10 mouse cellular contexts compared by ENCODE assay signal in genomic region chr10:93283258-93283657, GRCm38 (mm10). TPM values are rescaled to one million over a fixed set of nuclear protein-coding genes. Genes with fewer than 3 reads are reported as not detected.
DNase-seq lines count a peak whose midpoint lies in the region; ATAC-seq and TF ChIP-seq lines count a peak whose summit lies in the region.
"Had no signal": no experiment of that assay in that cellular context is flagged by ENCODE, and none has a peak within 500 bp of the region (broad histone marks: within the 10 kb centered on the region; RNA-seq: fewer than 3 reads in every experiment).

No protein-coding gene starts in this region.

- no peak overlapping the region for H3K9ac ChIP-seq in forebrain, embryonic 11.5 days (ENCODE audit: low read length)
- H3K9ac ChIP-seq in forebrain, embryonic 16.5 days (replicated peaks; ENCODE audit: low read depth, low read length) = no peak overlapping the region
- no peak overlapping the region for H3K9ac ChIP-seq in CH12.LX (ENCODE audit: insufficient read depth, low read depth)
- H3K9ac ChIP-seq: liver, embryonic 15.5 days had no signal

- TF ChIP-seq EP300 in CH12.LX (IDR thresholded peaks at IDR 0.05; ENCODE audit: low read length) = no peak

- H3K4me3 ChIP-seq in forebrain, embryonic 11.5 days (ENCODE audit: low read depth, low read length) = no peak overlapping the region
- no peak overlapping the region for H3K4me3 ChIP-seq in forebrain, embryonic 16.5 days (replicated peaks; ENCODE audit: low read length)
- H3K4me3 ChIP-seq in lung, adult 2 months (replicated peaks; ENCODE audit: extremely low read depth, low read depth, low read length) = no peak overlapping the region
- H3K4me3 ChIP-seq in CH12.LX (replicated peaks in 1 of 3; ENCODE audit: low read depth in 2 of 3, low read length in 2 of 3, poor library complexity in 1 of 3) = no peak overlapping the region
- no peak overlapping the region for H3K4me3 ChIP-seq in cortical plate, adult 2 months (ENCODE audit: insufficient read depth, low read length)
- H3K4me3 ChIP-seq in hindbrain, embryonic 10.5 days = no peak overlapping the region
- H3K4me3 ChIP-seq: erythroblast, embryonic 14.5 days; liver, embryonic 15.5 days had no signal

- no peak; the same call in 1 of the 2 replicates for TF ChIP-seq RAD21 in CH12.LX (IDR thresholded peaks at IDR 0.05; ENCODE audit: low read depth, low read length)

- H3K9me3 ChIP-seq in forebrain, embryonic 11.5 days (ENCODE audit: control insufficient read depth, low read length) = no peaks in the 10 kb centered on the region
- H3K9me3 ChIP-seq in forebrain, embryonic 16.5 days (ENCODE audit: control insufficient read depth, low read length) = 0 out of 2 replicates have a peak, but pooled peaks cover 3% of the 10 kb centered on the region
- H3K9me3 ChIP-seq in CH12.LX (replicated peaks; ENCODE audit: low read length) = peaks cover 5% of the 10 kb centered on the region
- no peaks in the 10 kb centered on the region for H3K9me3 ChIP-seq in hindbrain, embryonic 10.5 days
- H3K9me3 ChIP-seq: liver, embryonic 15.5 days had no signal

- dilution Hi-C loops in CH12.LX (cut with MboI; ENCODE audit: extremely low pct_ligation_motif_present, extremely low pct_unique_long_range_greater_than_20kb, low sequenced_read_pairs) = no loop called here

- 73% methylated on average over 4 of the region's 4 CpGs for WGBS in forebrain, embryonic 11.5 days
- 55% methylated on average over 4 of the region's 4 CpGs for WGBS in forebrain, embryonic 16.5 days
- WGBS in lung, adult 2 months = 73% methylated on average over 4 of the region's 4 CpGs
- 74% methylated on average over 4 of the region's 4 CpGs for WGBS in hindbrain, embryonic 10.5 days

- TF ChIP-seq POLR2A in lung, adult 2 months (IDR thresholded peaks at IDR 0.05; ENCODE audit: borderline replicate concordance, extremely low read depth, low read depth, low read length) = no peak
- no peak for TF ChIP-seq POLR2A in CH12.LX (IDR thresholded peaks at IDR 0.05; ENCODE audit: low read depth, low read length)
- no peak for TF ChIP-seq POLR2A in cortical plate, adult 2 months (IDR thresholded peaks at IDR 0.05; ENCODE audit: extremely low read depth, insufficient read depth, low read length)

- peak overlapping the region; percentile 7; the same call in 1 of the 2 replicates for H3K27ac ChIP-seq in forebrain, embryonic 11.5 days (ENCODE audit: low read depth, low read length)
- no peak overlapping the region for H3K27ac ChIP-seq in forebrain, embryonic 16.5 days (ENCODE audit: low read length)
- no peak overlapping the region for H3K27ac ChIP-seq in CH12.LX (ENCODE audit: insufficient read depth, low read depth)
- no peak overlapping the region for H3K27ac ChIP-seq in cortical plate, adult 2 months (ENCODE audit: insufficient read depth, low read length)
- H3K27ac ChIP-seq in hindbrain, embryonic 10.5 days = no peak overlapping the region
- H3K27ac ChIP-seq: liver, embryonic 15.5 days had no signal

- in situ Hi-C loops in CH12.LX (cut with MboI; ENCODE audit: low pct_ligation_motif_present, low pct_unique_long_range_greater_than_20kb, low sequenced_read_pairs) = loop anchor here (10.0 to 25.0 kb wide), 3 partner anchors 121 to 279 kb away; partner anchors contain the start of gene Cdk17

- H3K36me3 ChIP-seq in forebrain, embryonic 11.5 days (ENCODE audit: control insufficient read depth, insufficient read depth, low read length) = no peaks in the 10 kb centered on the region
- H3K36me3 ChIP-seq in forebrain, embryonic 16.5 days (ENCODE audit: control insufficient read depth, insufficient read depth) = no peaks in the 10 kb centered on the region
- peaks cover 63 to 96% of the 10 kb centered on the region in 2 experiments for H3K36me3 ChIP-seq in CH12.LX (replicated peaks in 1 of 2; ENCODE audit: control insufficient read depth in 1 of 2, insufficient read depth in 1 of 2, low read length in 1 of 2)
- H3K36me3 ChIP-seq in hindbrain, embryonic 10.5 days = peaks cover 34% of the 10 kb centered on the region
- H3K36me3 ChIP-seq: liver, embryonic 15.5 days had no signal

- 0 out of 2 replicates have a peak, but pooled peaks cover 2% of the 10 kb centered on the region for H3K27me3 ChIP-seq in forebrain, embryonic 11.5 days (ENCODE audit: control insufficient read depth, insufficient read depth, low read length)
- no peaks in the 10 kb centered on the region for H3K27me3 ChIP-seq in forebrain, embryonic 16.5 days (replicated peaks; ENCODE audit: control insufficient read depth, insufficient read depth, low read length)
- no peaks in the 10 kb centered on the region for H3K27me3 ChIP-seq in CH12.LX (replicated peaks)
- no peaks in the 10 kb centered on the region for H3K27me3 ChIP-seq in hindbrain, embryonic 10.5 days (ENCODE audit: insufficient read depth, poor library complexity, severe bottlenecking)
- H3K27me3 ChIP-seq: liver, embryonic 15.5 days had no signal

- peaks cover 19% of the 10 kb centered on the region for H3K79me2 ChIP-seq in CH12.LX (replicated peaks; ENCODE audit: control insufficient read depth, extremely low read depth, insufficient read depth, poor library complexity, severe bottlenecking)

- no peak for ATAC-seq in forebrain, embryonic 11.5 days (replicated peaks; ENCODE audit: low FRiP score)
- no peak for ATAC-seq in forebrain, embryonic 16.5 days

- H3K4me1 ChIP-seq in forebrain, embryonic 11.5 days (replicated peaks; ENCODE audit: control insufficient read depth, insufficient read depth, low read length) = 0 out of 2 replicates have a peak, but pooled peaks cover 2% of the 10 kb centered on the region
- peaks cover 13% of the 10 kb centered on the region for H3K4me1 ChIP-seq in forebrain, embryonic 16.5 days (replicated peaks; ENCODE audit: control insufficient read depth, insufficient read depth, low read length)
- H3K4me1 ChIP-seq in lung, adult 2 months (ENCODE audit: control insufficient read depth, insufficient read depth, low read length) = peaks cover 21% of the 10 kb centered on the region
- H3K4me1 ChIP-seq in CH12.LX (ENCODE audit: control insufficient read depth in 1 of 2, insufficient read depth in 2 of 2) = peaks cover 0 to 20% of the 10 kb centered on the region in 2 experiments; a peak in 1 of 4 replicates
- peaks cover 5% of the 10 kb centered on the region for H3K4me1 ChIP-seq in cortical plate, adult 2 months (ENCODE audit: control insufficient read depth, insufficient read depth, low read length)
- peaks cover 18% of the 10 kb centered on the region; the same call in 1 of the 2 replicates for H3K4me1 ChIP-seq in hindbrain, embryonic 10.5 days (replicated peaks)

- peak; percentile 69 for DNase-seq in forebrain, embryonic 11.5 days (ENCODE audit: low spot score)
- no peak for DNase-seq in lung, adult 2 months
- no peak for DNase-seq in lung, postnatal 4 days
- DNase-seq in CH12.LX (ENCODE audit: extremely low read depth) = no peak
- no peak for DNase-seq in hindbrain, embryonic 10.5 days (ENCODE audit: low spot score)
- DNase-seq in frontal cortex, postnatal 10 days (ENCODE audit: low spot score in 2 of 2) = no peak

- H3K4me2 ChIP-seq in forebrain, embryonic 11.5 days (ENCODE audit: low read depth, low read length, severe bottlenecking) = no peak overlapping the region
- no peak overlapping the region for H3K4me2 ChIP-seq in forebrain, embryonic 16.5 days (ENCODE audit: low read length)
- no peak overlapping the region for H3K4me2 ChIP-seq in CH12.LX (ENCODE audit: insufficient read depth, low read depth, poor library complexity, severe bottlenecking)
- H3K4me2 ChIP-seq: liver, embryonic 15.5 days had no signal

- peak; percentile 37; the same call in 1 of the 2 replicates for TF ChIP-seq CTCF in lung, adult 2 months (IDR thresholded peaks at IDR 0.05; ENCODE audit: insufficient read depth, low read length)
- TF ChIP-seq CTCF in CH12.LX (conservative IDR thresholded peaks at IDR 0.05 in 1 of 2, IDR thresholded peaks at IDR 0.05 in 1 of 2; ENCODE audit: low read depth in 2 of 2, low read length in 2 of 2) = peak; percentile 47 to 53; a peak in 3 of 4 replicates
- peak; percentile 21; the same call in 1 of the 2 replicates for TF ChIP-seq CTCF in cortical plate, adult 2 months (IDR thresholded peaks at IDR 0.05; ENCODE audit: extremely low read depth, insufficient read depth, low read length)

TF ChIP-seq in CH12.LX, 34 proteins besides CTCF, POLR2A, EP300 and RAD21:
- TF ChIP-seq SMC3 (IDR thresholded peaks at IDR 0.05; ENCODE audit: low read depth, low read length) (peak; percentile 46), MXI1 (IDR thresholded peaks at IDR 0.05; ENCODE audit: low read depth, low read length) (no peak)

RNA-seq across cellular contexts. Expression of gene Elk3, which starts 27.7 kb away (rescaled TPM):
- 13.8 and 16.5 TPM in 2 replicates for polyA plus RNA-seq in forebrain, embryonic 11.5 days (2014; fragmentation: Nextera tagmentation; extraction: Ambion mirVana)
- 6.6 and 9.8 TPM in 2 replicates for polyA plus RNA-seq in forebrain, embryonic 16.5 days (2015; fragmentation: Nextera tagmentation; extraction: Ambion mirVana)
- polyA plus RNA-seq in lung, adult 2 months (2012; rRNA removed) = 76.0 and 99.4 TPM in 2 replicates
- total RNA-seq in CH12.LX (2012; rRNA removed) = 22.3 and 25.8 TPM in 2 replicates
- 20.1 and 25.3 TPM in 2 replicates for total RNA-seq in CH12.LX (2014; rRNA removed)
- 35.6 and 37.0 TPM in 2 replicates for polyA plus RNA-seq in CH12.LX (2012; ENCODE audit: insufficient read length, low read depth)
- polyA plus RNA-seq in cortical plate, adult 2 months (2012; rRNA removed) = 6.5 and 6.9 TPM in 2 replicates
- 14.8 and 15.7 TPM in 2 replicates for polyA plus RNA-seq in hindbrain, embryonic 10.5 days (2016; fragmentation: Nextera tagmentation; extraction: Ambion mirVana)
